Mouse (Mus musculus): ENCODE data around the gene Cdh1. TPM values are rescaled to one million over a fixed set of nuclear protein-coding genes. Genes with fewer than 3 reads are reported as not detected.

The Cdh1 gene
- total and polyA plus RNA-seq, 3 experiments = not detected

GRCm38 (mm10) chr8:106638768-106639295, 35.7 kb downstream of the Cdh1 start:
- Histone ChIP-seq H3K27me3 (ENCODE audit: control insufficient read depth in 1 of 2, insufficient read depth in 2 of 2, low read length in 2 of 2) (no peaks in the 10 kb centered on the region), H3K9ac (ENCODE audit: control insufficient read depth, low read depth, low read length, poor library complexity, severe bottlenecking) (no peak overlapping the region), H3K4me1 (ENCODE audit: control insufficient read depth in 1 of 2, insufficient read depth in 2 of 2, low read length in 2 of 2) (peaks cover 10 to 11% of the 10 kb centered on the region in 2 experiments), H3K9me3 (replicated peaks; ENCODE audit: insufficient read depth, low read length) (no peaks in the 10 kb centered on the region), H3K4me3 (ENCODE audit: control insufficient read depth in 1 of 2, insufficient read depth in 1 of 2, low read depth in 2 of 2, low read length in 2 of 2) (no peak overlapping the region), H3K36me3 (ENCODE audit: control insufficient read depth in 1 of 2, insufficient read depth in 2 of 2, low read length in 2 of 2) (peaks cover 0 to 7% of the 10 kb centered on the region in 2 experiments; a peak in 2 of 4 replicates), H3K27ac (ENCODE audit: control insufficient read depth, low read depth, low read length) (no peak overlapping the region), H3K79me2 (ENCODE audit: control insufficient read depth, insufficient read depth, low read length, poor library complexity) (no peaks in the 10 kb centered on the region)
- TF ChIP-seq HCFC1 (IDR thresholded peaks at IDR 0.05; ENCODE audit: low read depth, low read length) (no peak), MAFK (IDR thresholded peaks at IDR 0.05; ENCODE audit: borderline replicate concordance, low read depth, low read length) (no peak), MYC (IDR thresholded peaks at IDR 0.05; ENCODE audit: low read depth, low read length) (no peak), TAL1 (IDR thresholded peaks at IDR 0.05; ENCODE audit: low read length) (no peak), JUND (IDR thresholded peaks at IDR 0.05; ENCODE audit: low read depth, low read length) (no peak), USF1 (IDR thresholded peaks at IDR 0.05; ENCODE audit: low read depth, low read length) (no peak), KAT2A (conservative IDR thresholded peaks at IDR 0.05; ENCODE audit: low read depth, low read length) (no peak), POLR2AphosphoS2 (IDR thresholded peaks at IDR 0.05; ENCODE audit: low read length) (no peak), MAX (IDR thresholded peaks at IDR 0.05; ENCODE audit: low read length) (no peak), NRF1 (IDR thresholded peaks at IDR 0.05; ENCODE audit: insufficient read depth, low read depth, low read length, poor library complexity, severe bottlenecking) (no peak), RCOR1 (IDR thresholded peaks at IDR 0.05; ENCODE audit: low read depth, low read length) (no peak), ZC3H11A (IDR thresholded peaks at IDR 0.05; ENCODE audit: low read depth, low read length) (no peak), BHLHE40 (IDR thresholded peaks at IDR 0.05; ENCODE audit: borderline replicate concordance, low read depth, low read length) (no peak), ELF1 (IDR thresholded peaks at IDR 0.05; ENCODE audit: low read depth, low read length) (no peak), ZKSCAN1 (IDR thresholded peaks at IDR 0.05; ENCODE audit: low read depth, low read length) (no peak), E2F4 (IDR thresholded peaks at IDR 0.05; ENCODE audit: borderline replicate concordance, low read depth, low read length) (no peak), ZNF384 (IDR thresholded peaks at IDR 0.05; ENCODE audit: low read depth, low read length) (no peak), GABPA (IDR thresholded peaks at IDR 0.05; ENCODE audit: low read depth, low read length) (no peak), EP300 (IDR thresholded peaks at IDR 0.05; ENCODE audit: low read depth in 1 of 2, low read length in 2 of 2) (no peak), CHD1 (IDR thresholded peaks at IDR 0.05; ENCODE audit: low read depth, low read length) (no peak)
- no peak for DNase-seq (ENCODE audit: low read depth, low spot score)

GRCm38 (mm10) chr8:106640212-106640611, 37.1 kb downstream of the Cdh1 start:
- Histone ChIP-seq H3K79me2 (ENCODE audit: control insufficient read depth, insufficient read depth, low read length, poor library complexity) (no peaks in the 10 kb centered on the region), H3K9ac (ENCODE audit: control insufficient read depth, low read depth, low read length, poor library complexity, severe bottlenecking) (no peak overlapping the region), H3K9me3 (replicated peaks; ENCODE audit: insufficient read depth, low read length) (no peaks in the 10 kb centered on the region), H3K27ac (ENCODE audit: control insufficient read depth, low read depth, low read length) (no peak overlapping the region), H3K4me3 (ENCODE audit: control insufficient read depth in 1 of 2, insufficient read depth in 1 of 2, low read depth in 2 of 2, low read length in 2 of 2) (no peak overlapping the region), H3K36me3 (ENCODE audit: control insufficient read depth in 1 of 2, insufficient read depth in 2 of 2, low read length in 2 of 2) (peaks cover 0 to 2% of the 10 kb centered on the region in 2 experiments; a peak in 1 of 4 replicates), H3K27me3 (ENCODE audit: control insufficient read depth in 1 of 2, insufficient read depth in 2 of 2, low read length in 2 of 2) (no peaks in the 10 kb centered on the region), H3K4me1 (ENCODE audit: control insufficient read depth in 1 of 2, insufficient read depth in 2 of 2, low read length in 2 of 2) (peaks cover 4 to 6% of the 10 kb centered on the region in 2 experiments)
- TF ChIP-seq E2F4 (IDR thresholded peaks at IDR 0.05; ENCODE audit: borderline replicate concordance, low read depth, low read length) (no peak), ZMIZ1 (IDR thresholded peaks at IDR 0.05; ENCODE audit: low read depth, low read length) (no peak), HCFC1 (IDR thresholded peaks at IDR 0.05; ENCODE audit: low read depth, low read length) (no peak), CHD2 (IDR thresholded peaks at IDR 0.05; ENCODE audit: low read length) (no peak)
- no peak for DNase-seq (ENCODE audit: low read depth, low spot score)

All from MEL (cell line).